Mouse (Mus musculus): ENCODE measurements around the gene Psors1c2. TPM values are rescaled to one million over a fixed set of nuclear protein-coding genes. Genes with fewer than 3 reads are reported as not detected.

The Psors1c2 gene
- total RNA-seq, 2 experiments from 2014 or later, result 0.79 to 2.5 TPM

DNA sequence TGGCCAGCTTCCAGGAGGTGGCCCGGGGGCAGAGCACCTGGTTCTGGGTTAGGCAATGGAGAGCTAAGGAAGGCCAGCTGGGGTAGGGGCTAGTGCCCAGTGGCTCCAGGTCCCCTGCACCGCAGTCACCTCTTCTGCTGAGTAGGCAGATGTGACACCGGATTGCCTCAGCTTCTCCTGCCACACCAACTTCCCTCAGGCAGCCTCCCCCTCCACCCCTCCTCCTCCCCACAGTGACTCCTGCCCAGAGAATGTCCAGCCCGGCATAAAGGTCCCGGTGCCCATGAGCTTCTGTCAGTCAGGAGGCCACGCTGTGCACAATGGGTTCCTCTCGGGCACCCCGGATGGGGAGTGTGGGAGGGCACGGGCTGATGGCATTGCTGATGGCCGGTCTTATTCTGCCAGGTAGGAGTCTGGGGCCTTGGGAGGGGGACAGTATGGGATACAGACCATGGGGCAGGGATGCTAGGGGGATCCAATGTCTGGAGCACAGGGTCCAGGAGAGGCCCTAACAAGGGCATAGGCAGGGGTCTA lies 18.9 kb downstream of the Psors1c2 start, which contains the start of gene Cdsn:
Gene Cdsn (plus strand): TSS at position 248 of the 534 bp plus-strand sequence.
- no peak for DNase-seq (ENCODE audit: low spot score in 2 of 2)
- intact Hi-C loops (cut with DNase I), result no loop called here

DNA sequence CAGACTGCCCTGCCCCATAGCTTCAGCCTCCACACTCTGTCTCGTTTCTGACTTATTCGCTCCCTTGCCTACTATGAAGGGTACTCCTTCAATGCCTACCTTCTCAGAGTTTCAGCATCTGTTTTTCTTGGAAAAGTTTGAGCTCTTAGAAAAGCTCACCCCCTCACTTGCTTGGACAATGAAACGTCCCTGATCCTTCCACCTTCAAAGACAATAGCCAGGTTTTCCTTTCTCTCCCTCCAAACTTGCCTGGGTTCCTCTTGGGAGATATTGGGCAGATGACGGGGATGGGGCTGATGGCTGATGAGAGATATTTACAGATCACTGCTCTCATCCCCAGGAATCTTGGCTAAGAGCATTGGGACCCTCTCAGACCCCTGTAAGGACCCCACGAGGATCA lies 21.3 kb downstream of the Psors1c2 start:
- DNase-seq (ENCODE audit: low spot score in 2 of 2), result no peak
- intact Hi-C loops (cut with DNase I), result no loop called here

DNA sequence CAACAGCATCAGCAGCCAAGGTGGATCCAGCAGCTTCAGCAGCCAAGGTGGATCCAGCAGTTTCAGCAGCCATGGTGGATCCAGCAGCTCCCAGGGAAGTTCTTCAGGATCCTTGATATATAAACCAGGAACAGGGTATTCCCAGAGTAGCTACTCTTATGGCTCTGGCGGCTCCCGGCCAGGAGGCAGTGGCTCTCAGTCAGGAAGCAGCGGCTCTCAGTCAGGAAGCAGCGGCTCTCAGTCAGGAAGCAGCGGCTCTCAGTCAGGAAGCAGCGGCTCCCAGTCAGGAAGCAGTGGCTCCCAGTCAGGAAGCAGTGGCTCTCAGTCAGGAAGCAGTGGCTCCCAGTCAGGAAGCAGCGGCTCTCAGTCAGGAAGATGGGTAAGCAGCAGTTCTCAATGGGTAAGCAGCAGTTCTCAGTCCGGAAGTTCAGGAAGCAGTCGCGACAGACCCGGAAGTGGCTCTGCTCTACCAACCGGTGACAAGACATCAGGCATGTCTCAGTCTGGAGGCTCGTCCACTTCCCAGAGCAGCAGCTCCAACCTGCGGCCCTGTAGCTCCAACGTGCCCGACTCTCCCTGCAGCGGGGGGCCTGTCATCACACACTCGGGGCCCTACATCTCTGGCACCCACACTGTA lies 21.9 kb downstream of the Psors1c2 start:
- no peak for DNase-seq (ENCODE audit: low spot score in 2 of 2)
- intact Hi-C loops (cut with DNase I), result no loop called here

DNA sequence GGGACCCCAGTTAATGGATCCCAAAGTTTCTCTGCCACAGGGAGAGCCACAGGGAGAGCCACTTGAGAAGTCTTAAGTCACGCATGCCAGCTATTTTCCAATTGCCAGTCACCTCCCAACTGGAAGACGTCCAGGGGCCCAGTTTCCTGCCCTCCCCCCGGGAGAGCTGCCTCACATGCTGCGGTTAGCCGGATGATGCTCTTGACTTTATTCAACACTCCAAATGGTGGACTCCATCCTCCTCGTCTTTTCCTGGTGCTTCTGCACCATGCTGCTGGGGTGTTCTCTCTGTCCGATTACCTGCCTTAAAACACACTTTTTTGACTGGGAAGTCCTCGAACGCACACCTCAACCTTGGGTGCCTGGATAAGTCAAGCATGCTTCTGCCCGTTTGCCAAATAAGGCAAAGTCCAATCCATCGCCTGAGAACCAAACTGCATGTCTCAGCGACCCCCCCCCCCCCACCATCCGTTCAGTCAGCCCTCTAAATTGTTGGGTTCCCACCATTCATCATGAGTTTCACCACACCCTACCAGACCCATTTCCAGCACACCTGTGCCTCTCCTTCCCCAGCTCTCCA lies 23.3 kb downstream of the Psors1c2 start:
- no peak for DNase-seq (ENCODE audit: low spot score in 2 of 2)
- intact Hi-C loops (cut with DNase I), result no loop called here

DNA sequence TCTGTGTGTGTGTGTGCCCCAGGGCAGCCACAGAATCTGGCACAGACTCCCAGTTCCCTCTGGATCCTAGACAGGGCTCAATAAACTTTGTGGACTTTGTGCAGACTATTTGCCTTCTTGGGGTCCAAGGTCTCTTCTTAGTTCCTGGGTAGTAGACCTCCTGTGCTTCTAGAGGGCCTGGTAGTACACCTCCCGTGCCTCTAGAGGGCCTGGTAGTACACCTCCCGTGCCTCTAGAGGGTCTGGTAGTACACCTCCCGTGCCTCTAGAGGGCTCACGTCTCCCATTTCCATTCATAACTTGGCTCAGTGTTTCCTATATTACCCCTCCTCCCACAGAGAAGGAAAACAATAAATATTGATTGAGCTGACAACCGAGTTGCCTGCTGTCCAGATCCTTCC lies 23.8 kb downstream of the Psors1c2 start:
- no peak for DNase-seq (ENCODE audit: low spot score in 2 of 2)
- intact Hi-C loops (cut with DNase I), result no loop called here

DNA sequence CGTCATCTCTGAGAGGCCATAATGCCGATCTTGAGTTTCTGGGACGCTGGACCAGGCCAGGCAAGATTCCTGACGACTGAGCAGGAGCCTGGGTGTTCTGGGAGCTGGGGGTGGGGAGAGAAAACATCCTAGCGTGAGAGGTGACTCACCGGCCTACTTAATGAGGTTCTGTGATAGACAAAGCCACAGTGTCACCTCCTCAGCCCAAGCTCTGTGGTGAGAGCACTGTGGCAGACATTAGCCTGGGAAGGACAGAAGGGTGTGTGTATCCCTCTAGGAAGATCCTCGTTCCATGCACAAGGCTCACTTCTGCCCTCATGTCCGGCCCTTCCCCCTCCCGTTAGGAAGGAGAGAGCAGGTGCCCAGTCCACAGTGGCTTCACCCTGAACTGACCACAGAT lies 24.4 kb downstream of the Psors1c2 start:
- DNase-seq (ENCODE audit: low spot score in 2 of 2), result no peak
- intact Hi-C loops (cut with DNase I), result no loop called here

DNA sequence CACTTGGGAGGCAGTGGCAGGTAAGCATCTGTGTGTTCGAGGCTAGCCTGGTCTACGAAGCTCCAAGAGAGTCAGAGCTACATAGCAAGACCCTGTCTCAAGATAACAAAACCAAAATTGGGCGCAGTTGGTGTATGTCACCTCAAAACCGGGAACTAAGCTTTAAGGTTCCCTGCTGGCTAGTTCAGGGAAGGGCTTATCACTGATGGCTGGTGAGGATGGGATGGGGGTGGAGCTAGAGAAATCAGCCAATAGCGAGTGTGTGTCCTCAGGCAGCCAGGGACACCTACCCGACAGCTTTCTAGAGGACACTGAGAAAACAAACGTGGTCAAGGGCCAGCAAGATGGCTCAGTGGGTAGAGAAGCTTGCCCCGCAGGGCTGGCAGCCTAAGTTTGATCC lies 25.2 kb downstream of the Psors1c2 start:
- intact Hi-C loops (cut with DNase I), result no loop called here
- no peak for DNase-seq (ENCODE audit: low spot score in 2 of 2)

DNA sequence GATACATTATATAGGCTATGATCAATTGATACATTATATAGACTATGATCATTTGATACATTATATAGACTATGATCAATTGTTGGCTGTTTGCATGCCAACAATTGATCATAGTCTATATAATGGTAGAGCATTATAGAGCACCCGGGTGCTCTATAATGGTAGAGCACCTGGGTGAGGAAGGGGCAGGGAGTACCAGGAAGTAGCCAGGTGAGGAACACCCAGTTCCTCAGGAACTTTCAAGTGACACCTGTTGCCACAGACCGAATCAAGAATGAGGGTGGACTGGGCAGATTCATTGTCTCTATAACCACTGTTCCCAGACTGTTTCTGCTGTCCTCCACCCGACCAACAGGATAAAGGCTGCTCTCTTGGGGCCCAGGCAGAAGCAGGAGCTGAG lies 34.1 kb downstream of the Psors1c2 start, which contains the start of gene 2300002M23Rik:
Gene 2300002M23Rik (plus strand): TSS at position 301 of the 400 bp plus-strand sequence.
- DNase-seq (ENCODE audit: low spot score in 2 of 2), result no peak
- intact Hi-C loops (cut with DNase I), result no loop called here

DNA sequence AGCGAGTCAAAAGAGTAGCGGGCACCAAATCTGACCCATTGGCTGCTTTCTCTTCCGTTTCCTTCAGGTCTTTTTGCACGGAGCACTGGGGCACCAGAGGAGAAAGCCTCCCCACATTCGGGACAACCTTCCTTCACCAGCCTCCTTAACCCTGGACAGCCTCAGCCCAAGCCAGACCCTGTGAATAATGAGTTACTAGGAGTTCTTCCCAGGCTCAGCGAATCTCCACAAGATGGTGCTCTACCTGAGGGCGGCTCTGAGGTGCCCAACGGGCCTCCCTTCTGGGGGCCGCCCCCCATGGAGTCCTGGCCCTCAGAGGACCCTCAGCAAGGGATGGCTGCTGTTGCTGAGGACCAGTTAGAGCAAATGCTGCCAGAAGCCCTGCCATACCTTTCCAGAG lies 34.8 kb downstream of the Psors1c2 start:
- DNase-seq (ENCODE audit: low spot score in 2 of 2), result no peak
- intact Hi-C loops (cut with DNase I), result no loop called here

DNA sequence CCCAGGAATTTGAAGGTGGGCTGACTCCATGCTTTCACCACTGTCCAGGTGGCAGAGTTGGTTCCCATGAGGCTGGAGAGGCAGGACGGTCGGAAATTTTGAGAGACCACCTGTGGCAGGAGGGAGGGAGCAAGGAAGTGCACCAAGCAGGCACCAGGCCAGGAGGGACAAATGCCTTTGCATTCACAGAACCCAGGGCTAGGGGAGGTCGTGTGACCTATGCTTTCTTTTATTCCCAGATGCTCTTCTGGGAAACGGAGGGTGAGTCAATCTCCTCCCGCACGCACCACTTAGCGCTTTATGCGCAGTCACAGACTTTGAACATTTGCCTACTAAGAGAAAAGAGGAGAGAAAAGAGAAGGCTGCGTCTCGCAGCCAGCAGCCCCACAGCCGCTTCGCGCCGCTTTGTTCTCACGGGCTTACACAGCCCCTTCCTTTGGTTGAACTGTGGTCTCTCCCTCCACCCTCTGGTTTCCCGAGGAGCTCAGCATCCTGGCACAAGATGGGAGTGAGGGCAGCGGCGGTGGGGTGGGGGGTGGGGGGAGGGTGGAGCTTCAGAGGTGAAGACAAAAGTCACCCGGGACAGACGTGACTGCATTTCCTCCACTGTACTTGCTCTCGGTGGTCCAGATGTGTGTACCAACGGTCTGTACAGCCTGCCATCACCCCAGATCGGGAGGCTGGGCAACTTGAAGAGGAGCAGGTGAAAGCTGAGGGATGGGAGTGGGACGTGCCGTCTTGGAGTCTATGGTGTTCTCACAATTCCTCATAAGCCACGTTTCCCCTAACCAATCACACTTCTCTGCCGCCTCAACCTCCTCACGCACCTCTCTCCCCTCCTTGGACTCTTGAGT lies 36.3 kb downstream of the Psors1c2 start:
- intact Hi-C loops (cut with DNase I), result no loop called here
- DNase-seq (ENCODE audit: low spot score in 2 of 2), result no peak

DNA sequence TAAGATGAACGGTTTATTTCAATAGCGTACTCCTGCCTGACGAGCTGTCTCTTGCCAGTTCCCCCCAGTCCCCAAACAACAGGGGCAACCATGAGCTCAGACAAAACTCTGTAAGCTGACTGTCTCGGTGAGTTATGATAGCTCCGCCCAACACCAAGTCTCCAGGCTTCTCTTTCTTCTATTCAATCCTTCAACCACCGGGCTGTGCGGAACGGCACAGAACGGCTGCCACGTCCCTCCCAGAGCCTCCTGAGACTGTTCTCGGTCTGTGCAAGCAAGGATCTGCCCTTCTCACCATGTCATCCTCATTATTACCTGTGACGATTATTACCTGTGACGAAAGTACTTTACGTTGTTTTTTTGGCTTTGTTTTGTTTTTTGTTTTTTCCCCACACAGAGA lies 37.8 kb downstream of the Psors1c2 start:
- DNase-seq (ENCODE audit: low spot score in 2 of 2), result no peak
- intact Hi-C loops (cut with DNase I), result no loop called here

DNA sequence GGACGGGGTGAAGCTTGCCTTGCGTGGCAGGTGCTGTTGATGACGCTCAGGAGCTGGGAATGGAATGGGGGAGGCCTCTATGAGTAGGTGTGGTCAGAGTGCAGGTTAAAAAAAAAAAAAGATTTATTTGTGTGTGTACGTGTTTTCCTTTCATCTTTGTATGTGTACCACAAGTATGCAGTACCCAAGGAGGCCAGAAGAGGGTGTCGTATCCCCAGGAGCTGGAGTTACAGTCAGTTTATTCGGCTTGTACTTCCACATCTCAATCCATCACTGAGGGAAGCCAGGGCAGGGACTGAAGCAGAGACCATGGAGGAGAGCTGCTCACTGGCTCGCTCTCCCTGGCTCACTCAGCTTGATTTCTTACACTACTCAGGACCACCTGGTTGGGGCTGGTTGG lies 38.5 kb downstream of the Psors1c2 start:
- DNase-seq (ENCODE audit: low spot score in 2 of 2), result no peak
- intact Hi-C loops (cut with DNase I), result no loop called here

DNA sequence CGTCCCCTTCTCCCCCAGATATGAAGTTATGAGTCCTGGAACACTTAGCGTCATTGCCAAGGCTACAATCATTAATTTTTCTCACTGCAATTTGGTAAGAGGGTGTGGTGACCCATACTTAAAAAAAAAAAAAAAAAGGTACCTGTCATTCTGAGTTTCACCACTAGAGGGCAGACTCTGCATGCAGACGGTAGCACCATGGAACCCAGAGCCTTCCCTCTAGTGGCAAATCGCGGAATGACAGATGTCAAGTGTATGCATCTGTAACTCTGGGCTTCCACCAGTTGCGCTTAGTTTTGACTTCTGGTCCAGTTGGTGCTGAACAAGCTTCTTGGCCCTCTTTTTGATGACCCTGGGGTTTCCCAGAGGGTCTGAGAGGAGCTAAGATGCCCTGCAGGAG lies 45.2 kb downstream of the Psors1c2 start:
- intact Hi-C loops (cut with DNase I), result no loop called here
- peak; percentile 41 to 64 for DNase-seq (ENCODE audit: low spot score in 2 of 2)

DNA sequence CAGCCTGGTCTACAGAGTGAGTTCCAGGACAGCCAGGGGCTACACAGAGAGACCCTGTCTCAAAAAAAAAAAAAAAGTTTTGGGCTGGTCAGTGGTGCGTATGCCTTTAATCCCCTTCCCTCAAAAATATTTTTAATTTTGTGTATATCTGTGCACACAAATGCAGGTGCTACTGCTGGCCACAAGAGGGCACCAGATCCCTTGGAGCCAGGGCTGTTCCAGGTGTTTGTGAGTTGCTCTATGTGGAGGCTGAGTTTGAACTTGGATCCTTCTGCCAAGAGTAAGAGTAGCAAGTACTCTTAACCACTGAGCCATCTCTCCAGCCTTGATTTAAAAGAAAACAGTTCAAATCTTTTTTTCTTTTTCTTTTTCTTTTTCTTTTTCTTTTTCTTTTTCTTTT lies 49.9 kb downstream of the Psors1c2 start:
- intact Hi-C loops (cut with DNase I), result loop anchor here (5.0 kb wide), 1 partner anchor 84 kb away; the partner anchor contains the start of gene Vars2
- DNase-seq (ENCODE audit: low spot score in 2 of 2), result no peak

Other genes starting within 250 kb of the Psors1c2 start
- gene H2-Q1, start 212.8 kb upstream of the Psors1c2 start, total RNA-seq (2021), result under 1 TPM; 0.39 to 0.74 TPM
- gene H2-Q2, start 191.0 kb upstream of the Psors1c2 start, total RNA-seq (2021), result under 1 TPM in 1 of 2 experiments, not detected in 1; 0.43 TPM
- gene H2-Q4, start 153.6 kb upstream of the Psors1c2 start, total RNA-seq (2021), result 1 to 10 TPM; 1.7 to 1.9 TPM
- gene H2-Q6, start 108.4 kb upstream of the Psors1c2 start, total RNA-seq (2021), result under 1 TPM in 1 of 2 experiments, not detected in 1; 0.52 TPM
- under 1 TPM; 0.36 to 0.37 TPM for gene H2-Q7, start 94.0 kb upstream of the Psors1c2 start, total RNA-seq (2021)
- under 1 TPM in 1 of 2 experiments, not detected in 1; 0.27 TPM for gene H2-Q10, start 63.1 kb upstream of the Psors1c2 start, total RNA-seq (2021)
- gene Pou5f1, start 27.2 kb upstream of the Psors1c2 start, total RNA-seq (2021), result not detected
- gene Tcf19, start 16.4 kb upstream of the Psors1c2 start, total RNA-seq (2021), result 10 to 100 TPM in 1 of 2 experiments, 1 to 10 TPM in 1; 9.0 to 13.4 TPM
- 10 to 100 TPM; 10.1 to 15.2 TPM for gene Cchcr1, start 16.1 kb upstream of the Psors1c2 start, total RNA-seq (2021)
- 1 to 10 TPM; 1.4 to 1.6 TPM for gene Cdsn, start 18.9 kb downstream of the Psors1c2 start, total RNA-seq (2021)
- not detected for gene 2300002M23Rik, start 34.2 kb downstream of the Psors1c2 start, total RNA-seq (2021)
- not detected for gene Sfta2, start 68.3 kb downstream of the Psors1c2 start, total RNA-seq (2021)
- not detected for gene Gm9573, start 93.4 kb downstream of the Psors1c2 start, total RNA-seq (2021)
- gene Mucl3, start 110.5 kb downstream of the Psors1c2 start, total RNA-seq (2021), result not detected
- gene Vars2, start 134.4 kb downstream of the Psors1c2 start, total RNA-seq (2021), result 10 to 100 TPM; 30.1 to 40.0 TPM
- 10 to 100 TPM; 26.8 to 29.9 TPM for gene Gtf2h4, start 140.5 kb downstream of the Psors1c2 start, total RNA-seq (2021)
- gene Ddr1, start 171.4 kb downstream of the Psors1c2 start, total RNA-seq (2021), result 10 to 100 TPM; 52.5 to 69.9 TPM